In the genomic region with DNA sequence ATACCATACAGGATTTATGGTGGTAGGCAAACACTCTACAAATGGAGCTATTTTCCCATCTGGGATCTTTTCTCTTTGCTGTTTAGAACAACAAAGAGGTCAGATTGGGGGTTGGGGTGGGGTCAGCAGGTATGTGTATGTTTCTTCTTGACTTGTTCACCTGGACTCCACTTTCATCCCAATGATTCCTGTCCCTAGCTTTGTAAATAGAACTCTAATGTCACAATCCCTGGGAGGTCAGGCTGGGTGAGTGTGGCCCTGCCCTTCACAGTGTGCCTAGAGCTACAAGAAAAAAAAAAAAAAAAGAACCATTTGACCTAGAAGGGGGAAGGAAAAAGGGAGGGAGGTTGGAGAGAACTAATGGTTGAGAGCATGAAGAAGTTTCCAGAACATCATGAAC, we compare ENCODE assay signal across 17 mouse cellular contexts. TPM values are rescaled to one million over a fixed set of nuclear protein-coding genes. Genes with fewer than 3 reads are reported as not detected.
DNase-seq lines count a peak whose midpoint lies in the region; ATAC-seq and TF ChIP-seq lines count a peak whose summit lies in the region.
"Had no signal": no experiment of that assay in that cellular context is flagged by ENCODE, and none has a peak within 500 bp of the region (broad histone marks: within the 10 kb centered on the region; RNA-seq: fewer than 3 reads in every experiment).

No protein-coding gene starts in this region.

- no peak for TF ChIP-seq CTCF in stomach, postnatal 0 days (IDR thresholded peaks at IDR 0.05; ENCODE audit: low read depth)

- H3K4me3 ChIP-seq in heart, embryonic 11.5 days (ENCODE audit: low read depth, low read length), result no peak overlapping the region
- H3K4me3 ChIP-seq in liver, embryonic 13.5 days (replicated peaks), result no peak overlapping the region
- no peak overlapping the region for H3K4me3 ChIP-seq in stomach, postnatal 0 days (ENCODE audit: low read depth, low read length)
- H3K4me3 ChIP-seq: embryonic facial prominence, embryonic 12.5 days; forebrain, embryonic 15.5 days; heart, adult 2 months; heart, embryonic 12.5 days; hindbrain, embryonic 10.5 days had no signal

- no peak for TF ChIP-seq EP300 in stomach, postnatal 0 days (optimal IDR thresholded peaks at IDR 0.05)

- ATAC-seq in heart, embryonic 11.5 days (replicated peaks; ENCODE audit: insufficient number of reproducible peaks, low FRiP score, low TSS enrichment), result no peak
- peak; percentile 40; the same call in 1 of the 2 replicates for ATAC-seq in liver, embryonic 13.5 days (ENCODE audit: low read depth)
- ATAC-seq in stomach, postnatal 0 days (ENCODE audit: low FRiP score, low TSS enrichment), result peak; percentile 33; the same call in 1 of the 2 replicates
- ATAC-seq: forebrain, embryonic 15.5 days had no signal

- H3K4me2 ChIP-seq in heart, embryonic 11.5 days, result no peak overlapping the region
- no peak overlapping the region for H3K4me2 ChIP-seq in liver, embryonic 13.5 days
- no peak overlapping the region for H3K4me2 ChIP-seq in stomach, postnatal 0 days (replicated peaks; ENCODE audit: low read depth)
- H3K4me2 ChIP-seq: embryonic facial prominence, embryonic 12.5 days; forebrain, embryonic 15.5 days; heart, embryonic 12.5 days; hindbrain, embryonic 14.5 days had no signal

- no peaks in the 10 kb centered on the region for H3K36me3 ChIP-seq in heart, embryonic 11.5 days (ENCODE audit: control insufficient read depth, insufficient read depth, low read length)
- no peaks in the 10 kb centered on the region for H3K36me3 ChIP-seq in liver, embryonic 13.5 days
- H3K36me3 ChIP-seq in stomach, postnatal 0 days (ENCODE audit: control insufficient read depth, insufficient read depth, low read length), result no peaks in the 10 kb centered on the region
- H3K36me3 ChIP-seq: embryonic facial prominence, embryonic 12.5 days; forebrain, embryonic 15.5 days; heart, embryonic 12.5 days; hindbrain, embryonic 10.5 days had no signal

- peak; percentile 59 for DNase-seq in heart, adult 11 months
- DNase-seq in adrenal gland, postnatal 14 days, result peak; percentile 37
- DNase-seq in liver, embryonic 13.5 days, result no peak
- no peak for DNase-seq in stomach, postnatal 0 days (ENCODE audit: low spot score)
- no peak for DNase-seq in frontal cortex, postnatal 36 days (ENCODE audit: low spot score in 2 of 2)
- no peak for DNase-seq in right cerebral cortex, postnatal 36 days (ENCODE audit: low spot score in 2 of 2)
- DNase-seq: cerebellum, adult 11-12 months; cerebellum, adult 9-10 months; cerebellum, postnatal 25 days; gastrocnemius, postnatal 10 days; heart, adult 2 months had no signal

- no peaks in the 10 kb centered on the region for H3K27me3 ChIP-seq in heart, embryonic 11.5 days (ENCODE audit: control insufficient read depth, insufficient read depth, low read length)
- no peaks in the 10 kb centered on the region for H3K27me3 ChIP-seq in liver, embryonic 13.5 days
- H3K27me3 ChIP-seq in stomach, postnatal 0 days (ENCODE audit: control insufficient read depth, insufficient read depth, low read length), result no peaks in the 10 kb centered on the region
- H3K27me3 ChIP-seq: embryonic facial prominence, embryonic 12.5 days; forebrain, embryonic 15.5 days; heart, embryonic 12.5 days had no signal

- no peak overlapping the region for H3K9ac ChIP-seq in heart, embryonic 11.5 days (ENCODE audit: low read depth, low read length)
- H3K9ac ChIP-seq in liver, embryonic 13.5 days, result no peak overlapping the region
- H3K9ac ChIP-seq in stomach, postnatal 0 days (ENCODE audit: low read length), result no peak overlapping the region
- H3K9ac ChIP-seq: embryonic facial prominence, embryonic 12.5 days; forebrain, embryonic 15.5 days; heart, embryonic 12.5 days; hindbrain, embryonic 14.5 days had no signal

- H3K4me1 ChIP-seq in heart, embryonic 11.5 days (ENCODE audit: control insufficient read depth, insufficient read depth, low read length), result no peaks in the 10 kb centered on the region
- peaks cover 26% of the 10 kb centered on the region for H3K4me1 ChIP-seq in liver, embryonic 13.5 days (replicated peaks)
- no peaks in the 10 kb centered on the region for H3K4me1 ChIP-seq in stomach, postnatal 0 days (replicated peaks; ENCODE audit: control insufficient read depth, insufficient read depth)
- H3K4me1 ChIP-seq: embryonic facial prominence, embryonic 12.5 days; forebrain, embryonic 15.5 days; heart, embryonic 12.5 days; hindbrain, embryonic 10.5 days had no signal

- H3K9me3 ChIP-seq in heart, embryonic 11.5 days (replicated peaks; ENCODE audit: control insufficient read depth, low read length), result no peaks in the 10 kb centered on the region; the same call in 1 of the 2 replicates
- no peaks in the 10 kb centered on the region for H3K9me3 ChIP-seq in liver, embryonic 13.5 days (replicated peaks)
- H3K9me3 ChIP-seq in stomach, postnatal 0 days (ENCODE audit: control insufficient read depth, low read length), result no peaks in the 10 kb centered on the region
- H3K9me3 ChIP-seq: forebrain, embryonic 15.5 days had no signal

- H3K27ac ChIP-seq in heart, embryonic 11.5 days (ENCODE audit: low read depth, low read length), result no peak overlapping the region
- H3K27ac ChIP-seq in liver, embryonic 13.5 days, result no peak overlapping the region
- H3K27ac ChIP-seq in stomach, postnatal 0 days (replicated peaks), result no peak overlapping the region
- H3K27ac ChIP-seq: embryonic facial prominence, embryonic 12.5 days; forebrain, embryonic 15.5 days; heart, adult 2 months; hindbrain, embryonic 10.5 days; hindbrain, embryonic 14.5 days had no signal

RNA-seq across cellular contexts. Expression of a gene that starts 14.7 kb away (rescaled TPM):
- 60.4 and 61.3 TPM in 2 replicates for polyA plus RNA-seq in heart, embryonic 11.5 days (2014; fragmentation: Nextera tagmentation; extraction: Ambion mirVana)
- 104 and 109 TPM in 2 replicates for total RNA-seq in adrenal gland, postnatal 14 days (2021)
- polyA plus RNA-seq in liver, embryonic 13.5 days (2015; fragmentation: Nextera tagmentation; extraction: Ambion mirVana), result 73.0 and 84.8 TPM in 2 replicates
- polyA plus RNA-seq in stomach, postnatal 0 days (2015; fragmentation: Nextera tagmentation; extraction: Ambion mirVana), result 145 and 153 TPM in 2 replicates

RNA-seq across cellular contexts. Expression of a gene that starts 35.9 kb away (rescaled TPM):
- polyA plus RNA-seq in heart, embryonic 11.5 days (2014; fragmentation: Nextera tagmentation; extraction: Ambion mirVana), result 11.2 and 12.8 TPM in 2 replicates
- total RNA-seq in adrenal gland, postnatal 14 days (2021), result 2.5 and 5.7 TPM in 2 replicates
- 17.9 and 25.0 TPM in 2 replicates for polyA plus RNA-seq in liver, embryonic 13.5 days (2015; fragmentation: Nextera tagmentation; extraction: Ambion mirVana)
- 1.4 and 1.5 TPM in 2 replicates for polyA plus RNA-seq in stomach, postnatal 0 days (2015; fragmentation: Nextera tagmentation; extraction: Ambion mirVana)

Comparison
In these comparisons a context has a peak if more than half of its experiments do, and no peak if none do; other contexts are left out.
1. DNase-seq: peak in heart, adult 11 months (single experiment) and adrenal gland, postnatal 14 days (single experiment); none in liver, embryonic 13.5 days (single experiment), stomach, postnatal 0 days (single experiment), frontal cortex, postnatal 36 days (0 of 2) and right cerebral cortex, postnatal 36 days (0 of 2).